Mouse (Mus musculus) forebrain, postnatal 0 days (tissue): ENCODE results near the gene Galnt2. TPM values are rescaled to one million over a fixed set of nuclear protein-coding genes. Genes with fewer than 3 reads are reported as not detected.
A peak's percentile ranks its signal among the peaks of the same experiment; 100 is the strongest.

Experiments used
- ATAC-seq: fragments of 200-750 bp; cut with Nextera tagmentation; 2 replicates; pipeline ENCODE4 v1.8.0; 2017; ENCODE audit warnings: mild to moderate bottlenecking, moderate library complexity
- DNase-seq: peaks from one replicate; pipeline ENCODE4 v3.0.0-alpha.2; 2015
- H3K27ac ChIP-seq: fragments of 300-500 bp; sonication (generic); 2 replicates; pipeline ENCODE4 v1.5.1; 2014; ENCODE audit warnings: low read depth, mild to moderate bottlenecking, antibody characterized with exemption, low read length, moderate library complexity, mixed read lengths
- H3K27me3 ChIP-seq: fragments of 300-500 bp; sonication (generic); 2 replicates; pipeline ENCODE4 v1.6.1; 2014; ENCODE audit warnings: mild to moderate bottlenecking, low read length, mixed read lengths; ENCODE audit not compliant: insufficient read depth
- H3K36me3 ChIP-seq: fragments of 300-500 bp; sonication (generic); 2 replicates; pipeline ENCODE4 v1.6.1; 2014; ENCODE audit warnings: mild to moderate bottlenecking, moderate library complexity; ENCODE audit not compliant: insufficient read depth
- H3K4me1 ChIP-seq: fragments of 300-500 bp; sonication (generic); 2 replicates; pipeline ENCODE4 v1.6.1; 2014; ENCODE audit warnings: antibody characterized with exemption; ENCODE audit not compliant: insufficient read depth
- H3K4me2 ChIP-seq: fragments of 300-500 bp; sonication (generic); 2 replicates; pipeline ENCODE4 v1.6.1; 2014; ENCODE audit warnings: low read depth, mild to moderate bottlenecking, moderate library complexity
- H3K4me3 ChIP-seq: fragments of 300-500 bp; sonication (generic); 2 replicates; pipeline ENCODE4 v1.5.1; 2014; ENCODE audit warnings: low read depth, low read length, mixed read lengths
- H3K9ac ChIP-seq: fragments of 300-500 bp; sonication (generic); 2 replicates; pipeline ENCODE4 v1.6.1; 2014; ENCODE audit warnings: mild to moderate bottlenecking
- H3K9me3 ChIP-seq: fragments of 300-500 bp; sonication (generic); 2 replicates; pipeline ENCODE4 v1.6.1; 2016; ENCODE audit warnings: low read length
- CTCF ChIP-seq: sonication (generic); IDR thresholded peaks from 2 replicates; pipeline ENCODE4 v1.5.1; 2016; ENCODE audit warnings: antibody characterized with exemption, control low read depth, low read depth
- WGBS: fragments of 180-500 bp; shearing (Covaris S2); extraction: QIAGEN DNeasy Blood & Tissue Kit; methylation state at CpG from one replicate; pipeline ENCODE4 v1.1.7; 2014; 5-methylcytosine and 5-hydroxymethylcytosine counted together
- polyA plus RNA-seq: library from polyadenylated mRNA; unstranded; fragments of >200 nt; fragmentation: Nextera tagmentation; extraction: Ambion mirVana; gene quantifications from 2 replicates; pipeline ENCODE4 v1.2.1, GENCODE M21; 2015
- total RNA-seq: library from RNA; depleted of rRNA; stranded (reverse); fragments of >200 nt; gene quantifications from 2 replicates; pipeline ENCODE4 v1.2.3, GENCODE M21; 2014

Gene Galnt2
- total and polyA plus RNA-seq, 2 experiments from 2014 or later, result 55.5 to 63.1 TPM

- Histone ChIP-seq H3K9me3 (no peaks in the 10 kb centered on the region), H3K4me3 (no peak overlapping the region), H3K36me3 (peaks cover 85% of the 10 kb centered on the region), H3K4me2 (no peak overlapping the region), H3K9ac (no peak overlapping the region), H3K4me1 (no peaks in the 10 kb centered on the region), H3K27me3 (no peaks in the 10 kb centered on the region), H3K27ac (no peak overlapping the region)
- WGBS, result 93% methylated on average over 13 of the region's 13 CpGs
- no peak for DNase-seq
- no peak for TF ChIP-seq CTCF
- no peak for ATAC-seq
Observed at GRCm38 (mm10) chr8:124336302-124336701, 105.1 kb downstream of the Galnt2 start.

DNA sequence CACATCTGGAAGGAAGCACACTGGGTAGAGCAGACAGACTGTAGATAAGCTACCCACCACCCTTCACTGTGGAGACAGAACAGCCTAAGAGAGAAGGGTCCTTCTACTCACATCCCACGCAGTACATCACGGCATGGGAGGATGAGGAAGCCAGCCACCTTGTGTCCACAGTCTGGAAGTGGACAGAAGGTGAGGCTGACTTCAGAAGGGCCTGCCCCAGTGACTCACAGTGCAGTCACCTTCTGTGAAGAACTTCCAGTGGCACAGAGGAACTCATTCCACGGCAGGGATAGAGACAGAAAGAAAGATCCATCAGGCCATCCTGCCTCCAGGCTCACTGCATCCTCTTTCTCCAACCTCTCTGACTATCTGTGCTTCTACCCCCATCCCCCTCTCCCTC is 108.6 kb downstream of the Galnt2 start:
- Histone ChIP-seq H3K4me2 (no peak overlapping the region), H3K4me1 (no peaks in the 10 kb centered on the region), H3K27ac (no peak overlapping the region), H3K36me3 (peaks cover 75% of the 10 kb centered on the region), H3K9ac (no peak overlapping the region), H3K4me3 (no peak overlapping the region), H3K27me3 (no peaks in the 10 kb centered on the region), H3K9me3 (no peaks in the 10 kb centered on the region)
- ATAC-seq (no peak), DNase-seq (no peak)
- WGBS, result 86% methylated on average over 3 of the region's 3 CpGs
- no peak for TF ChIP-seq CTCF

GRCm38 (mm10) chr8:124340360-124341068 is 109.3 kb downstream of the Galnt2 start:
- no peak for ATAC-seq
- Histone ChIP-seq H3K36me3 (peaks cover 68% of the 10 kb centered on the region), H3K27me3 (no peaks in the 10 kb centered on the region)

GRCm38 (mm10) chr8:124343151-124343550 is 112.0 kb downstream of the Galnt2 start:
- Histone ChIP-seq H3K4me2 (no peak overlapping the region), H3K9me3 (no peaks in the 10 kb centered on the region), H3K36me3 (peaks cover 48% of the 10 kb centered on the region), H3K4me3 (no peak overlapping the region), H3K27ac (no peak overlapping the region), H3K9ac (no peak overlapping the region), H3K4me1 (no peaks in the 10 kb centered on the region), H3K27me3 (no peaks in the 10 kb centered on the region)
- TF ChIP-seq CTCF, result no peak
- WGBS, result 95% methylated on average over 15 of the region's 15 CpGs
- ATAC-seq (no peak), DNase-seq (no peak)

More at GRCm38 (mm10) chr8:124340360-124341068, 109.3 kb downstream of the Galnt2 start:
- Histone ChIP-seq H3K27ac (no peak overlapping the region), H3K4me3 (no peak overlapping the region), H3K9me3 (no peaks in the 10 kb centered on the region), H3K9ac (no peak overlapping the region), H3K4me1 (no peaks in the 10 kb centered on the region), H3K4me2 (no peak overlapping the region)
- no peak for DNase-seq
- 69% methylated on average over 17 of the region's 17 CpGs for WGBS
- TF ChIP-seq CTCF, result no peak

GRCm38 (mm10) chr8:124343991-124344390 is 112.8 kb downstream of the Galnt2 start:
- Histone ChIP-seq H3K4me2 (no peak overlapping the region), H3K27ac (no peak overlapping the region), H3K4me1 (no peaks in the 10 kb centered on the region), H3K27me3 (no peaks in the 10 kb centered on the region), H3K4me3 (no peak overlapping the region), H3K9ac (no peak overlapping the region), H3K36me3 (peaks cover 41% of the 10 kb centered on the region), H3K9me3 (no peaks in the 10 kb centered on the region)
- WGBS, result 91% methylated on average over 12 of the region's 12 CpGs
- DNase-seq (no peak), ATAC-seq (no peak)
- TF ChIP-seq CTCF, result no peak

DNA sequence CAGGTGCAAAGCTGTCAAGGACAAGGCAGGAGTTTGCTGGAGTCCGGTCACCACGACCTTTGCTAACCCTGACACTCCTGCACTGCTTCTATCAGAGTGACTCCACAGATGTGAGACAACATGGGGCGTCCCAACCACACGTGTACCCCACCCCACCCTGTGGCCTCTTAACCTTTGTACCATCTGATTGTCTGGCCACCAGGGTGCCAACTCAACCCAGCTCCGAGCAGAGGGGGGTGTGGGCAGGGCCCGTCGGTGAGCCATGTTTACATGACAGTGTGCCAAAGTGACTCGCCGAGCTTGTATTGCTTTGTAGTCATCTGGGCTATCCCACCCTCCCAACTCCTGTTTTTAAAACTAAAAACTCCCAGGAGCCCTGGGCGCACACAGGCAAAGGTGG is 113.9 kb downstream of the Galnt2 start:
- DNase-seq (no peak), ATAC-seq (no peak)
- no peaks in the 10 kb centered on the region for H3K27me3 ChIP-seq
- TF ChIP-seq CTCF, result no peak
- H3K4me2 ChIP-seq, result no peak overlapping the region
- no peak overlapping the region for H3K27ac ChIP-seq
- H3K9ac ChIP-seq, result no peak overlapping the region
- H3K9me3 ChIP-seq, result no peaks in the 10 kb centered on the region
- H3K4me1 ChIP-seq, result no peaks in the 10 kb centered on the region
- H3K36me3 ChIP-seq, result peaks cover 31% of the 10 kb centered on the region
- no peak overlapping the region for H3K4me3 ChIP-seq
- 82% methylated on average over 10 of the region's 10 CpGs for WGBS

GRCm38 (mm10) chr8:124346852-124347523 is 115.8 kb downstream of the Galnt2 start:
- TF ChIP-seq CTCF, result peak; percentile 97
- H3K4me2 ChIP-seq, result no peak overlapping the region
- no peaks in the 10 kb centered on the region for H3K27me3 ChIP-seq
- peaks cover 18% of the 10 kb centered on the region for H3K36me3 ChIP-seq
- no peaks in the 10 kb centered on the region for H3K4me1 ChIP-seq
- peak; percentile 85 for DNase-seq
- ATAC-seq, result peak; percentile 76
- H3K9ac ChIP-seq, result no peak overlapping the region
- WGBS, result 46% methylated on average over 19 of the region's 19 CpGs
- H3K9me3 ChIP-seq, result no peaks in the 10 kb centered on the region
- no peak overlapping the region for H3K4me3 ChIP-seq
- H3K27ac ChIP-seq, result no peak overlapping the region
